Mouse (Mus musculus) lung, embryonic 16.5 days (tissue): ENCODE measurements at regions not wholly inside any gene's neighbourhood (a gene's known extent, or its start where the extent isn't known, plus 50 kb on each side); places are given as distances from the start of the nearest gene placed in this dataset.

Experiments
- ATAC-seq: fragments of 200-750 bp; cut with Nextera tagmentation; 2 replicates; pipeline ENCODE4 v1.8.0; 2017; ENCODE audit warnings: low read depth, mild to moderate bottlenecking, moderate library complexity
- H3K27ac ChIP-seq: fragments of 300-500 bp; sonication (generic); 2 replicates; pipeline ENCODE4 v1.5.1; 2014; ENCODE audit warnings: mild to moderate bottlenecking, control low read depth, low read length
- H3K27me3 ChIP-seq: fragments of 300-500 bp; sonication (generic); 2 replicates; pipeline ENCODE4 v1.6.1; 2014; ENCODE audit warnings: low read depth, low read length, mixed read lengths; ENCODE audit not compliant: control insufficient read depth, insufficient read depth
- H3K36me3 ChIP-seq: fragments of 300-500 bp; sonication (generic); 2 replicates; pipeline ENCODE4 v1.6.1; 2014; ENCODE audit warnings: low read length; ENCODE audit not compliant: control insufficient read depth, insufficient read depth
- H3K4me1 ChIP-seq: fragments of 300-500 bp; sonication (generic); replicated peaks from 2 replicates; pipeline ENCODE4 v1.6.1; 2014; ENCODE audit warnings: low read length, mixed read lengths; ENCODE audit not compliant: control insufficient read depth, insufficient read depth
- H3K4me2 ChIP-seq: fragments of 300-500 bp; sonication (generic); 2 replicates; pipeline ENCODE4 v1.6.1; 2014; ENCODE audit warnings: low read depth, low read length, control low read depth
- H3K4me3 ChIP-seq: fragments of 300-500 bp; sonication (generic); 2 replicates; pipeline ENCODE4 v1.5.1; 2014; ENCODE audit warnings: mild to moderate bottlenecking, low read length, control low read depth
- H3K9ac ChIP-seq: fragments of 300-500 bp; sonication (generic); 2 replicates; pipeline ENCODE4 v1.6.1; 2014; ENCODE audit warnings: low read length, control low read depth
- H3K9me3 ChIP-seq: fragments of 300-500 bp; sonication (generic); 2 replicates; pipeline ENCODE4 v1.6.1; 2016; ENCODE audit warnings: low read length; ENCODE audit not compliant: control insufficient read depth
- WGBS: fragments of 180-500 bp; shearing (Covaris S2); extraction: QIAGEN DNeasy Blood & Tissue Kit; methylation state at CpG from one replicate; pipeline ENCODE4 v1.1.7; 2014; 5-methylcytosine and 5-hydroxymethylcytosine counted together

DNA sequence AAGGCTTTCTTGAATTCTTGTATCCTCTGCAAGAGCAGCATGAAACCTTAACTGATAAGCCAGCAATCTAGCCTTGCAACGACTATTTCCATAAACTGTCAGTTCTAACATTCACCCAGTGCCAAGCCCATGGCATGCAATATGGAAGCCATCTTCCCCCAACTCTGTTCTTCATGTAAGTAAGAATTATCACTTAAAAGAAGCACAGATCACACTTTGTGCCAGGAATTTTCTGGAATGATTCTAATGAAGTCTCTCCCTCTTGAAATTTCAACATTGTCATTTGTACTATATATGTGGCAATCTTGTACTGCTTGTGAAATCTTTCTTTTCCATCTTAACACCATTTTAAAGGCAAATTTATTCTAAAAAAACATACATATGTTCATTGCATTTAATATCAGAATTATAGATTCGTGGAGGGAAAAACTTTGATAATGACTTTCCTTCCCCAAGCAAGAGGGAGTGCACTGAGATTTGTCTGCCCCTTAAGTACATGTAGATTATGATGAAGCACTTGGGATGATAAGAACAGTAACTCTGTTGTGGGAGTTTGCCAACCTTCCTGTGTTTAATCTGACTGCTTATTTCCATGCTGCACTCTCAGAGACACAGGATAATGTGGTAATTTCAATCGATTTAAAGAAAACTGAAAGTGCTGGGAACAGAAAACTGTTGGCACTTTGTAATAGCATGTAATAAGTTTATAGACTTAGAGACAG is 447.2 kb upstream of the Slc39a10 start:
- 59% methylated on average over 3 of the region's 3 CpGs for WGBS
- H3K36me3 ChIP-seq: no peaks in the 10 kb centered on the region
- no peaks in the 10 kb centered on the region for H3K4me1 ChIP-seq
- ATAC-seq: peak; percentile 70
- no peaks in the 10 kb centered on the region for H3K27me3 ChIP-seq
- H3K9me3 ChIP-seq: no peaks in the 10 kb centered on the region
- H3K4me2 ChIP-seq: no peak overlapping the region
- H3K9ac ChIP-seq: no peak overlapping the region
- H3K27ac ChIP-seq: no peak overlapping the region
- H3K4me3 ChIP-seq: no peak overlapping the region

DNA sequence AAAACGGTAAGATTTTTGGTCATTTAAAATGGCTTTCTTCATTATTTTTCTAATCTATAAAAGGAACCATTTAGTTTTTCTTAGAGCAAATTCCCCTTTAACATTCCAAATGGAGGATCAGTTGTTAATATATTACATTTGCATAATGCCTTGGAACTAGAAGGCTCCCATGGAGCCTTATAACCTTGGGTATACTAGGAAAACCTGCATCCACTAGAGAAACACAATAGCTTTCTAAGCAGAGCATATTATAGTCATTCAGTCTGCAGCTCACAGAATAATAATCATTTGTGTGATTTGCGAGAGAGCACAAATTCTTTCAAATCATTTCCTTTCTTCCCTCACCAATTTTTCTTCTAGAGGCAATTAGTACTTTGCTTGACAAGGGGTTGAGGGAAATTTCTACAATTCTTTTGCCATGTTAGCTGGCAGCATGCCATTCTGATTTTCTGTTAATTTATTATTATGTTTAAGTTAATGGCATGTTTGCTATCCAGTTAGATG is 418.0 kb upstream of the Slc39a10 start:
- H3K27me3 ChIP-seq: no peaks in the 10 kb centered on the region
- no peaks in the 10 kb centered on the region for H3K36me3 ChIP-seq
- ATAC-seq: no peak
- no peak overlapping the region for H3K27ac ChIP-seq
- no peak overlapping the region for H3K9ac ChIP-seq
- no peaks in the 10 kb centered on the region for H3K4me1 ChIP-seq
- no peak overlapping the region for H3K4me3 ChIP-seq
- no peaks in the 10 kb centered on the region for H3K9me3 ChIP-seq
- 68% methylated on average over 2 of the region's 2 CpGs for WGBS
- H3K4me2 ChIP-seq: no peak overlapping the region

DNA sequence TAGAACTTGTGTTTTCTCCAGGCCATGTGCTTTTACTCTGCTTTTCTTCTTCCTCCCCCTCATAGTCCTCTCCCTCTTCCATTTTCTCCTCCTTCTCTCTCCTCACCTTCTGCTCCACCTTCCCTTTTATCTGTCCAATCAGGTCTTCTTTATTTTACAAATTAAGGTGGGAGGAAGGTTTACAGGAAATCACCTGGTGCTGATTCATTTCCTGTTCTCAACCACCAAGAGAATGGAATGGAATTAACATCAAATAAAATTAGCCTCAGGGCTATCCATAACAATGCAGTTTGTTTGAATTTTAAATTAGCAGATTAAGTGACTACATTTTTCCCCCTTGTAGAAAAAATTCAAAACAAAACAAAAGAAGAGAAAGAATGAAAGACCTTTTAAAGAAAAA is 414.3 kb upstream of the Slc39a10 start:
- Histone ChIP-seq H3K4me1 (no peaks in the 10 kb centered on the region), H3K4me3 (no peak overlapping the region), H3K36me3 (no peaks in the 10 kb centered on the region), H3K9me3 (no peaks in the 10 kb centered on the region), H3K27me3 (no peaks in the 10 kb centered on the region), H3K9ac (no peak overlapping the region), H3K4me2 (no peak overlapping the region), H3K27ac (no peak overlapping the region)
- ATAC-seq: no peak

- H3K9ac ChIP-seq: no peak overlapping the region
Observed at GRCm38 (mm10) chr1:47299311-47299710, 406.7 kb upstream of the Slc39a10 start.

DNA sequence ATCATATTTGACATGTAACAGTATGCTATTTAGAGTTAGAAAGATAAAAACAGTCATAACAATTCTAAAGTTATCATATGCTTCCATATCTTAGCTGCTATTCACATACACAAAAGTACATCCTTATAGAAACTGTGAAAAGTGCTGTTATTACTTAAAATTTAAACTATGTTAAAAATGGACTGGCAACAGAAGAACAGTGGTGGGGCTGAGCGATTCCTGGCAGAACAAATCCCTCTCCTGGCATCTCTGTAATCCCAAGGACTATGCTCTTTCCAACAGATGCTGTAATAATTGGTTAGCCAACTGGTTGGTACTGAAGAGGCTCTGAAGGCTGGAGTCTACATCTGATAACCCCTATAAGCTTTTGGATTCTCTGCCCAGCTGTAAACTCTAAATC is 393.0 kb upstream of the Slc39a10 start:
- no peaks in the 10 kb centered on the region for H3K36me3 ChIP-seq
- no peaks in the 10 kb centered on the region for H3K9me3 ChIP-seq
- no peaks in the 10 kb centered on the region for H3K4me1 ChIP-seq
- H3K4me2 ChIP-seq: no peak overlapping the region
- no peaks in the 10 kb centered on the region for H3K27me3 ChIP-seq
- no peak for ATAC-seq
- H3K9ac ChIP-seq: no peak overlapping the region
- 75% methylated on average over 1 of the region's 1 CpGs for WGBS
- H3K4me3 ChIP-seq: no peak overlapping the region
- no peak overlapping the region for H3K27ac ChIP-seq

More at GRCm38 (mm10) chr1:47299311-47299710, 406.7 kb upstream of the Slc39a10 start:
- Histone ChIP-seq H3K4me2 (no peak overlapping the region), H3K4me3 (no peak overlapping the region), H3K9me3 (no peaks in the 10 kb centered on the region), H3K36me3 (no peaks in the 10 kb centered on the region), H3K4me1 (no peaks in the 10 kb centered on the region), H3K27me3 (no peaks in the 10 kb centered on the region), H3K27ac (no peak overlapping the region)
- ATAC-seq: no peak
- WGBS: 70% methylated on average over 1 of the region's 1 CpGs

DNA sequence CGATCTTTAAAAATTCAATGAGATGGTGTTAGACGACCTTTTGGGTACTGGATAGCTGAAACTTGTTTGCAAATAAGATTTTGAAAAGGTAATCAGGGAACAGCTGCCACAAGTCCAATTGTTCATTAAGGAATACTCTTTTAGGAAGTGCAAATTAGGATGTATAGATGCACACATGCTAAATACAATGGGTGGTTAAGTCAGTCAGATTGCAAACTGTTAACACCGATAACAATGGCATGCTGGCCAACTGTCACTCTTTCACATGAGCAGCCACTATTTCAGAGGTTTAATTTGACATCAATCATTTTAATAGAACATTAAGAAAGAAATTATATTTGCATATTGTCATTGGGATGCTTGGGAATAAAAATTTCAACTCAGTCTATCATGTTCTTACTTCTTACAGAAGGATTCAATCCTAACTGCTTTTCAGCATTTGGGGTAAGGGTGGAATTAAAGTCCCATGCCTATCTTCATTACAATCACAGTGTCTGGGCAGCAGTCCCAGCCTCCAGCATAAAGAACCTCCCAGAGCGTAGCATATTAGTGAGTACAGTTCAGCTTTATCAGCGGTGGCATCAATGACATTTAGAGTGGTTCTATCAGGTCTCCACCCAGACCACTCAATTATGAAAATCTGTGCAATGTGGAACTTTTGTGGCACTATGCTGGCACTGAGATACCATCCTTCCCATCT is 385.8 kb upstream of the Slc39a10 start:
- no peak overlapping the region for H3K9ac ChIP-seq
- no peaks in the 10 kb centered on the region for H3K4me1 ChIP-seq
- H3K27ac ChIP-seq: no peak overlapping the region
- WGBS: 74% methylated on average over 5 of the region's 5 CpGs
- no peaks in the 10 kb centered on the region for H3K27me3 ChIP-seq
- H3K9me3 ChIP-seq: no peaks in the 10 kb centered on the region
- ATAC-seq: no peak
- no peak overlapping the region for H3K4me2 ChIP-seq
- H3K4me3 ChIP-seq: no peak overlapping the region
- no peaks in the 10 kb centered on the region for H3K36me3 ChIP-seq

DNA sequence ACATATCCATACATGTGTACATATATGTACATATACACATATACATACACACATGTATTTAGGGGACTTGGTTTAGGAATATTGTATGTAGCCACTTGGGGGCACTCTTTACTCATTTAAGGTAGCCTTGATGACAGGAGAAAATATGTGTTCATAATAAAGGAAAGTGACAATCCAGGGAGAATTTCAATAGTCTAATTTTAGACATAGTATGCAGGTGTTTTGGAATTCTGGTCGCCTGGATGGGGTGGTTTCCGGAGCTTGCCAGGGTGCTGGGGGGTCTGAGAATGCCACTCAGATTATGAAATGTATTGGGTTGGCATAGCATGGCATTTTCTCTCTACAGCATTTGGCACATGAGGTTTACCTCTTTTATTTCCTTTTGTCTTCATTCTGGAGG is 385.2 kb upstream of the Slc39a10 start:
- Histone ChIP-seq H3K4me3 (no peak overlapping the region), H3K27me3 (no peaks in the 10 kb centered on the region), H3K9ac (no peak overlapping the region), H3K9me3 (no peaks in the 10 kb centered on the region), H3K36me3 (no peaks in the 10 kb centered on the region), H3K4me1 (no peaks in the 10 kb centered on the region), H3K27ac (no peak overlapping the region), H3K4me2 (no peak overlapping the region)
- 15% methylated on average over 2 of the region's 2 CpGs for WGBS
- no peak for ATAC-seq

- no peaks in the 10 kb centered on the region for H3K4me1 ChIP-seq
Observed at GRCm38 (mm10) chr1:47272131-47272530, 379.5 kb upstream of the Slc39a10 start.

DNA sequence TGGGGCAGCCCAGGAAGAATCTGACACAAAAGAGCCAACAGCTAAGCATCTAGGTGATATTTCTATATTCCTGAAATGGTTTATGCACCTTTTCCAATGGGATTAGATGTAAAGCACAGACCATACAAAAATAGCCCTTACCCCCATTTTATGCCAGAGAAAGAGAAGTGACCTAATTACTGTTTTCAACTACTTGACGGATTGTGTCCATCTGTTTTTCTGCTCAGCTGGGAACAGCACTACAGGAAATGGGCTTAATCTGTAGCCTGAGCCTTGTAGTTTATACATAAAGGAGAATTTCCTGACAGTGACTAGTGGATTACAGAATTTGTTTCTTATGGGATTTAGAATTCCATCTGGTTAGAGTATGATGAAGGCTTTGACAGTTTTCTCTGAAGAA is 371.0 kb upstream of the Slc39a10 start:
- Histone ChIP-seq H3K9ac (no peak overlapping the region), H3K9me3 (no peaks in the 10 kb centered on the region), H3K4me1 (no peaks in the 10 kb centered on the region), H3K27me3 (no peaks in the 10 kb centered on the region), H3K27ac (no peak overlapping the region), H3K36me3 (no peaks in the 10 kb centered on the region), H3K4me2 (no peak overlapping the region), H3K4me3 (no peak overlapping the region)
- WGBS: 45% methylated on average over 1 of the region's 1 CpGs
- no peak for ATAC-seq

More at GRCm38 (mm10) chr1:47272131-47272530, 379.5 kb upstream of the Slc39a10 start:
- H3K27me3 ChIP-seq: no peaks in the 10 kb centered on the region
- ATAC-seq: no peak
- no peaks in the 10 kb centered on the region for H3K36me3 ChIP-seq
- H3K9me3 ChIP-seq: no peaks in the 10 kb centered on the region
- H3K4me3 ChIP-seq: no peak overlapping the region
- H3K27ac ChIP-seq: no peak overlapping the region
- no peak overlapping the region for H3K4me2 ChIP-seq
- no peak overlapping the region for H3K9ac ChIP-seq
